Mouse (Mus musculus): ENCODE measurements at regions not wholly inside any gene's neighbourhood (a gene's known extent, or its start where the extent isn't known, plus 50 kb on each side); places are given as distances from the start of the nearest gene placed in this dataset.

DNA sequence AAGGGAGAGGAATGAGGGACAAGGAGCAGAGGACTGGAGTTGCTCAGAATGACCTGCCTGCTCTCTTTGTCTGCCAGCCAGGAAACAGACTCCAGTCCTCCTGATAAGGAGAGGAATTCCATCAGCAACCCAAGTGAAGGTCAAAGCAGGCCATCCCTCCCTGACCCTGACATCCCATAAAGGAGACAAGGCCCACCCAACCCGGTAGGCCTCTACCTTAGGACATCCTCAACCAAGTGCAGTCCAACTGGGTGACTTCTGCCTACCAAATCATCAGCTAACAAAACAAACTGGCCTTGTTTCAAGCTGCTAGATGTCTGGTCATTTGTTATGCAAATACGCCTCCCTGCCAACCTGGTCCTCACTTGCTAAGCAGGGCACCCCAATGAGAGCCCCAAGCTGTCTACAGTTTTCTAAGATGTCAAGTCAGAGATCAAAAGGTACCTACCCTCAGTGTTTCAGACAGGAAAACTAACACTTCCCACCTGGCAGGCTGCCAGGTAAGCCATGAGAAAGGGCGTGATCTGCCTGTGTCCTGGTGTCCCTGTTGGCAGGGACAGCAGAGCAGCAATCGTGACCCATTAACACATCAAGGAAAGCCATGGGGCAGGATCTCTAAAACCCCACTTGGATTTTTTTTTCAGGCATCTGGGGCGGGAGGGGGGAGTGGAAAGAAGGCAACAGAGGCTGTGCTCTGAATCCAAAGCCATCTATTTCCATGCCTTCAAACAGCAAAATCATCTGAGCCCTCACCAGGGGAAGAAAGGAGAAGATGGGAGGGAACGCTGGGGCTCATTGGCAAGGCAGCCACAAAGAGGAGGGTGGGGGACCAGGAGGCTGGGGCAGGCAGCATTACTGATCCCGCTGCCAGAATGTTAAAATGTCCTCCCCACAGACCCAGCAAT is 227.6 kb upstream of the Cdh5 start:
- in situ Hi-C loops (cut with MboI, MseI), result no loop called here

DNA sequence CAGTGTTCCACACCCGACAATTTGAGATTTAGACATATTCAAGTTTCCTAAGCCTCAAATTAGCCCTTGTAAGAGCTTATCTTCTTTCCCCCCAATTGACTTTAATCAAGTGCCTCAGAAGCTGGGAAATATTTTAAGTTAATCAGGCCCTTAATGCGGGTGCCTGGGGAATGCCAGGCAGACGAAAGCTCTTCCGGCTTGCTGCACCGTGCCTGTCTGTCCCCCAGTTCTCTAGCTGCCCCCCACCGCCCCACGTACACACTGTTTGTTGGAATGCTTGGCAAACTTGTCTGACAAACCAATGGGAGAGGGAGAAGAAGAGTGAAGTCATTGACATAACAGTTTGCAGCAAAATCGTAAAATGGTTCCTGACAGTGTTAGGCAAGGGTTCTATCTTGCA is 226.9 kb upstream of the Cdh5 start:
- in situ Hi-C loops (cut with MboI, MseI), result no loop called here

DNA sequence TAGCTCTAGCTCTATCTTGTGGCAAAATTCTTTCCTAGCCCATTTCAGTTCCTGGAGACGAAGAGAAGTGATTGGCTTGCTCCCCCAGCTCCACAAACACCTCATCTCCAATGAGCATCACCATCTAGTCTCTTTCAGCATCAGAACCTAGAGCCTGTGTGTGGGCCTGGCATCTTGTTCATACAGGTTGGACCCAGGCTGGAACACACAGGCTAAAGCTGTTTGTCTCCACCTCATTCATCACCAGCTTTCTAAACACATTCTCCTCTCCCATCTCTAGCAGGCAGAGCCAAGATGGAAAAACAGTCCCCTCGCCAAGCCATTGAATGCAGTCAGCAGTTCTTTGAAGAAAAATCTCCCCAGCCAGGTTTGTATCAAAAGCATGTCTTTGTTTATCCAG is 221.9 kb upstream of the Cdh5 start:
- in situ Hi-C loops (cut with MboI, MseI), result no loop called here

DNA sequence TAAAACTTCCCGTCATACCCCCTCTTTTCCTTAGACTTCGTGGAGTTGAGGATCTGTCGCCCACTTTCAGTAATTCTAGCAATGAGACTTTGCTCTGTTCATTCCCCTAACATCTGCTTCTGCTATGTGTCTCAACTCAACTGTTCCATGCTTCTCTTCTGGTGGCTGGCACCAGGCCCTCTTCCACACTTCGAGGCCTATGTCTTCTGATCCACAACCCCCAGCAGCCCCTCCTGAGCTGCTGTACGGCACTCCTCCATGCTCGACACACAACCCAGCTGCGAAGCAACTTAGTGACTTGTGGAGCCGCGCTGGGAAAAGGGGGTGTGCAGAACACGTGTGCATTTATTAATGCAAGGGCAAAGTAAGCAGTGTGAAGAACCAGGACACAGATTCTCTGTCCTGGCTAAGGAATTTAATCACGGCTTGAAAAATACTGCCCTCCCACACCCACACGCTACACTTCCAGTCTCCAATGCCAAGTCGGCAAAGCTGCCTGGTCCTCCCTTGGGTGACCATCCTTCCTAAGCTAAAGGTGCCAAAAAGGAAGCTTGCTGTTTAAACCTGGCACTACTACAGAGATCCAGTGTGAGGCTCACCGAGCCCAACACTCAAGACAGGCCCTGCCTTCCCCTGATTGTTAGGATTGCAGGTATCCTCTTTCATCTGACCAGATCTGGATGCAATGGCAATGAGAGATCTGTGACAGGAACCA is 220.8 kb upstream of the Cdh5 start:
- in situ Hi-C loops (cut with MboI, MseI), result no loop called here

DNA sequence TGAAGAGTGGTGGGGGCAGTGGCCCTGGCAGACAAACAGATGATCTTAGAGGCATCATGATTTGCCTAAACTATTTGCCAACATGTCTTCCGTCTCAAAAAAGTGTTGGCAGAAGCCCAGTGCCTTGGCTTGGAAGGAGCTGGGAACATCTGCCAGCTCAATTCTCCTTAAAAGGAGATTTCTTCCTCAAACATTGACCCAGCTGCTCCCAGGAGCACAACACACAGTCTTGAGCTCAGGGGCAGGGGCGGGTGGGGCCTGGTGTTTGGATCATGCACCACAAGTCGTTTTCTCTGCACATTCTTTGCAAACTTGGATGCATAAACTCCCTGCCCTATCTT is 220.3 kb upstream of the Cdh5 start:
- in situ Hi-C loops (cut with MboI, MseI), result no loop called here

DNA sequence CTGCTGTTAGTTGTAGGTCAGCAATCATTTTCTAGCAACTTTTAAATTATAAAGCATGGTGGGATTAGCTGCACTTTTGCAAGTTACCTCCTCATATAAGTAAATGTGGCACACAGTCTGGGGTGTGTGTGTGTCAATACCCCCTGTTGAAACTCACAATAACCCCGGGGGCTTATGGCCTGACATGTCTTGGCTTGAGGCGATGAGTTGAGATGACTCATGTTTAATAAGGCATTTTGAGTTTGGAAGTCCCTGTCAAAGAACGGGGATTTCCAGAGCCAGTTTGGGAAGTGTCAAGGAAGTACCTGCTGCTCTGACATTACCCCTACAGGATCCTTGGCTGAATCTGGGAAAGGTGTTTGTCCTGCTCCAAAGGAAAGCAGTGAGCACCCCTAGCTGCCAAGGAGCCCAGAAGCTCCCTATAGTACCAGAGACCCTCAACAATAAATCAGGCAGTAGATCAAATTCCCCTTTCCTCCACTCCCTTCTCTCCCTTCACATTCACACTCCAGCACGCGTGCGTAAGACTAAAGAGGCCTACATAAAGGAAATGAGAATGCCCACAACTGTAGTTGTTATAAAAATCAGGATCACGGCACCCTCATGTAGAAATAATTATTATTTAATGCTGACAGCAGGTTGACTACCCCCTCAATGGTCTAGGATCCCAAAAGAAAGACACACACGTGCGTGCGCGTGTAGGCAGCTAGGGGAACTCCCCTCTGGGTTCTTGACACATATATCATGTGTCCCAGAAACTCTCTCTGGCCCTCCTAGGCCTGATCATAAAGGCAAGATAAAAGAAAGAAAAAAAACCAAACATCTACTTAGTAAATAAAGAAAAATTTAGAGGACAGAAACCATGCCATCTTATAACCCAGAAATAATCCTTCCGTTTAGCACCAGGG is 216.3 kb upstream of the Cdh5 start:
- in situ Hi-C loops (cut with MboI, MseI), result no loop called here

DNA sequence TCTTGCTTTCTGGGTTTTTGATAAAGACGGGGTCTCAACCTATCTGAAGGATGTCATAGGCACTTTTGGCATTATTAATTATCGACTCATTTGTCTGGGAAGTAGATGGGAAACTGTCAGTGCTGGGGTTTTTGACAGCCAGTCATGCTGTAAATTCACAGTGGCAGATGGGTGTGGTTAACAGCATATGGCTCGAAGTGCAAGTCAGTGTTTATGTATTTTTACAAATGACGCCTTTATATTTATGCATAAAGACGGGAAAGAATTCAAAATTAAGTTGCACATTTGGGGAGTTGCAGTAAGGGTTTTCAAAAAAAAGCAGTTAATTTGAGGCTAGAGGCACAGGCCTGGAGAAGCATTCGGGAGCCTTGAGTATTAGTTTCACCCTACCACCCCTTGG is 206.8 kb upstream of the Cdh5 start:
- in situ Hi-C loops (cut with MboI, MseI), result no loop called here

DNA sequence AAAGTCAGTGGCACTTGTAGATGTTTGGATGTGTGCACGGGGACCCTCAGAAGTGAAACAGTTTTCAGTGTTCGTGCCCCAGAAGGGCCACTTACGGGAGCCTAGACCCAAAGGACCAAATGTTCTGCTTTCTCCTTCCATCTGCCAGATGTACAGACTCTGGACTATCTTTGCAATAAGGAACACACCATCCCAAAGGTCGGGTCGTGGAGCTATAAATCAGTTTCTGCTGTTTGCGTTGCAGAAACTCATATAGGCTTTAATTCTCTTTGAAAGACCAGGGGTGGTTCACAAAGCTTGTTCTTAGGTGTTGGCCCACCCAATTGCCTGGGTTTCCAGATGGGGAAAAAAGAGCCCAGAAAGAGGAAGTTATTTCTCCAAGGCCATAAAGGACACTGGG is 206.3 kb upstream of the Cdh5 start:
- in situ Hi-C loops (cut with MboI, MseI), result no loop called here

DNA sequence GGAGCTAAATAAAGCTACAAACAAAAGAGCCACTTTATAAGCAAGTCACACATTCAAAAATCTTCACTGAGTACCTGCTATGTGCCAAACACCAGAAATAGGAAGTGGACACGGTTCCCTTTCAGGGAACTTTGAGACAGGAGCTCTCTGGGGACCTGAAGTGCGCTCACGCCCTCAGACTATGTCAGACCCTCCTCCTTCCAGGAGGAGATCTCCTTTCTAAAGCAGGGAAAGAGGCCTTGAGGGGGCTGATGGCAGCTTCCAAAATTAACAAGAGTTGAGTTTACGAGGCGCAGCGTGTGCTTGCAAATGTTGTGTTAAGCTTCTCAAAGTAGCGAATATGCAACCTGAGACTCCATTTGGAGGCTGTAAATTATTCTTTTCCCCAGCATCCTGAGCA is 204.0 kb upstream of the Cdh5 start:
- in situ Hi-C loops (cut with MboI, MseI), result no loop called here

DNA sequence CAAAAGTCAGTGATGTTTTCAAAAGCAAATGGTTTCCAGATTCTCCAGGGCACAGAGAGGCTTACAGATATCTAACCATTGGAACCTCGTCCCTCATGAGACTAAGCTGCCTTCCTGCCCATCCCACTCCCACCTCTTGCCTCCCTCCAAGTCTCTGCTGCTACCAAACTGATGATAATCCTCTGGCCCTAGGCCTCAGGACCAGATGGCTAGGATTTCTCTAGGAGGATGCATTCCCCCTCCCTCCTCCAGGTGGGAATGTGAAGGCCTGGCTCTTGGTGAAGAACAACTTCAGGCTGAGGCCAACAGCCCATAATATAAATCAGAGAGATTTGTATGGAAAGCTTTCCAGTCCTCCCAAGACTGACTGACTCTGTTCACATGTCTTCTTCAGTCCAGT is 198.9 kb upstream of the Cdh5 start:
- in situ Hi-C loops (cut with MboI, MseI), result no loop called here

DNA sequence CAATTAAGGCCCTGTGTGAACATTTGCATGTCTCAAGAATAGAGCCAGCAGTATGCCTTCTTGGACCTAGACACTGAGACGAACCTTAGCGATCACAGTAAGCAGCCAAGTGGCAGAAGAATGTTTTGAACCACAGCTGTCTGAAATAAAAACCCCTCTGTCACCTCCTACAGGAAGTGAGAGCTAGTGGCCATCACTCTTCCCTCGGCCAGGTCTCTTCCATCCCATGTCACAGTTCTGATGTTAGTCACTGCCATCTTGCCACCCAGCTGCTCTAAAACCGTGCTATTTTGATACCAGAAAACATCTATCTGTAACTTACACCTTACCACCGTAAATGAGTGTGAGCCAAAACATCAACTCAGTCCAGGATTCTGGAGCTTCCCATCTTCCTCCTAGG is 197.8 kb upstream of the Cdh5 start:
- in situ Hi-C loops (cut with MboI, MseI), result no loop called here

DNA sequence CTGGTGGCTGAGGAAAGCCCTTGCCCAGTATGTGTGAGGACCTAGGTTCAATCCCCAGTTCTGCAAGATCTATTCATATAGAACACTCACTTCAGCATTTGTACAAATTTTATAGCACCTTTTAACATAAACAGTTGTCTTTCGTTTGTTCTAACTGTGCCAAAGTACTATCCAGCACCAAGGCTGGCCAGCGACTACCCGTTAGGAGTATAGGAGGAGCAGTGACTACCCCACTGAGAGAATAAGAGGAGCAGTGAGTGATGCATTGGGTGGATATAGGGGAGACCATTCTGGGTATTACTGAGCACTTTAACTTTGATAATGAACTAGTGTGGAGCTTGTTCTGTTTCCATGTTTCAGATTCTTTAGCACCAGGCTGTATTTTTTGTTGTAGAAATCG is 193.8 kb upstream of the Cdh5 start:
- in situ Hi-C loops (cut with MboI, MseI), result no loop called here

DNA sequence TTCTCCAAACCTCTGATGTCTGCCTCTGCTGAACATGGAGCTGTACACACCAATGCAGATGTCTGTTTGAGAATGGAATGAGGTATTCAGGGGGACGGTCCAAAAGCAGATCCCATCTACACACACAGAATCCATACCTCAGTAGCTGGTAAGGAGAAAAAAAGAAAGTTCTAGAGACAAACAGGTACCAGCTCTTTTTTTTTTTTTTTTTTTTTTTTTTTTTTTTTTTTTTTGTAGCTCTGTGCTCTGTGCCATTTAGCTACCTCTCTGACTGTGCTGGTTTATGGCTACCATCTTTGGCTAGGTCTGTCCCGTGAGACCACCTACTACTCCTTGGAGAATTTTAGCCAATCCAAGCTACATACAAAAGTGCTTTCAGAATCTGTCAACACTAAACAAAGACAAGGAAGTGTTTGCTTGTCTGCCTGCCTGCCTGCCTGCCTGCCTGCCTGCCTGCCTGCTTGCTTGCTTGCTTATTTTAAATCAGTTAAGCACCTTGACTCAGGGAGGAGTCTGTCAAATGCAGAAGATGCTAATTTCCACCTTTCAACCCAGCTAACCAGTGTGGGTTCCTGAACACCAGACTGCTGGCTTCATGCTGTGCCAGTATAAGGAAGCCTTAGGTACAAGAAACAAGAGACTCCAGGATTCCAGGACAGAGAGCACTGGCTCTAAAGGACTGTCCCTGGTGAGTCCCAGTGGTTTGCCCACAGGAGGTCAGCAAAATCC is 190.0 kb upstream of the Cdh5 start:
- in situ Hi-C loops (cut with MboI, MseI), result no loop called here

DNA sequence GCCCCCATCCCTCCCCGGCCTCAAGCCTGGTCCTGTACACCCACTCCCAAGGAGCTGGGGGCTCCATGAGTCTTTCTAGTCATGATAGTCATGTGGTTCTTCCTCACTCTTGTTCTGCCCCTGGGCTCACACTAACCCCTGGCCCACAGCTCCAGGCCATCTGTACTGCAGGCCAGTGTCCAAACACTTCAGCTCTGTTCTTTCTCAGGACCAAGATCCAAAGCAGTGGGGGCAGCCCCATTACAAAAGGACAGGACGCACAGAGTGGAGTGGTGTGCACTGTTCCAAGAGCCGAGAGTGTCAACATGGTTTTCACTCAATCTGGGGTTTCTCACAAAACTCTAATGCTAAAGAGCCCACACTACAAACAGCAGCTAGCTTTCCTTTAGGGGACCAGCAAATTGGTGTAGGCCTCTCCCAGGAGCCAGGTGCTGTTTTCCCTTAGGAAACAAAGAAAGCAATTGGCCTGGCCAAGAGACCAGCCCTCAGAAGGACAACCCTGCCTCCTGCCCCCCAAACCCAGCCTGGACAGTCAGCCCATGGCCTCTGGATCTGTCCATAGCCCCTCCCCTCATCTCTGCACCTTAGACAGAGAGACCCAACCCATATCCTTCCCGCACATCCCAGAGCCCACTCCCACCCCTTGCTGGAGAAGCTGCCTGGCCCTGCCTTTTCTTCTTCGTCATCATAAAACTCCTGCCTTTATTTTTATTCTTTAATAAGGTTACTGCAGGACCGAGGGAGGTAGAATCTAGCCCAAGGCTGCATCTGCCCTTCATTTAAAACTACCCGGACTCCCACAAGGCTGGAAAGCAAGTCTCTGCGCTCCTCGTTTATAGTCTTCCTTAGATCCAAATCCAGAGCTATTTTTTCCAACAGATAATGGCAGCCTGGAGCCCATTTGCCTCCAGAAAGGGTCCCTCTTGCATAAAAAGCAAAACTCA is 188.2 kb upstream of the Cdh5 start:
- in situ Hi-C loops (cut with MboI, MseI), result no loop called here

DNA sequence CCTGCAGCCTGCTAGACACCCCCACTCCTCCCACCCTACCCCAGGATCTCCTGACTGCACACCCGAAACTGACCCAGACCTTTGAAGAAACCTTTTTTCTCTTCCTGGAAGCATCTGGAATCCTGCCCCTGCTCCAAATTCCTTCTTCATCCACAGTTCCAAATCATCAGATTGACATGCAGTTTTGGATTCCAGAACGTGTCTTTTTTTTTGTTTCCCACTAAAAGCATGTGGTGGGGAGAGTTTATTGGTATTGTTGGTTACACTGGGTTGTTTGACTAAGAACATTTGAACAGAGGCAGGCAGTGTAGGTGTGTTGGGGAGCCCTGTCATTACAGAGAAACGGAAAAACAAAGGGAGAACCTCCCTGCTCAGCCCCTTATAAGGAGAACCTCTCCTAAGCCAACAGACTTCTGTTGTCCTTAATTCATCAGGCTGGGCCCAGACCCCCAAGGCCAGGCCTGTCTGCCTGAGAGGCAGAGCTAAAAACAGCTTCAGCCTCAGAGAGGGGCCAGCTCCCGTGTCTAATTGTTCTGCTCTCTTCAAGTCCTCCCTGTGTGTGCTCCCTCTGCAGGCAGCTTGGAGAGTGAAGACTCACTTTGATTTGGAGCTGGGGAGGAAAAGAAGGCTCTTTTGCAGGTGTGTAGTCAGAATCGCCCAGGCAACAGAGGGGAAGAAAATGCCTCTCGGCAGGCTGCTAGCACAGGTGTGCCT is 187.3 kb upstream of the Cdh5 start:
- in situ Hi-C loops (cut with MboI, MseI), result no loop called here

DNA sequence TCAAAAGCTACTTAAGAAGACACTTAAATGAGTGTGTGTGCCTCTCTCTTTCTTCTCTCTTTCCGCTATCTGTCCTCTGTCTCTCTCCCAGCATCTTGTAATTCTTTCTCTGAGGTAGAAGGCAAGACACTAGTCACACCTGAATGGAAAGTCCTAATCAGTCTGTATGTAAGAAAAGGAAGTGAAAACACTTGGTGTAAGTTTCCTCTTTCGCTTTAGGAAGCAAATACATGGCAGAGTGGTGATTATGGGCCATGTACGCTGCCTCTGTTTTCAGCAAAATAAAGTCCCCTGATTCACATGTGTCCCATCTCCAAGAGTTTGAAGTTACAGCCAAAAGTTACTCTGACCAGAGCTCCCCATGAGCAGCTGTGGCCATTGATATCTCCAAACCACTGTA is 182.1 kb upstream of the Cdh5 start:
- in situ Hi-C loops (cut with MboI, MseI), result no loop called here

DNA sequence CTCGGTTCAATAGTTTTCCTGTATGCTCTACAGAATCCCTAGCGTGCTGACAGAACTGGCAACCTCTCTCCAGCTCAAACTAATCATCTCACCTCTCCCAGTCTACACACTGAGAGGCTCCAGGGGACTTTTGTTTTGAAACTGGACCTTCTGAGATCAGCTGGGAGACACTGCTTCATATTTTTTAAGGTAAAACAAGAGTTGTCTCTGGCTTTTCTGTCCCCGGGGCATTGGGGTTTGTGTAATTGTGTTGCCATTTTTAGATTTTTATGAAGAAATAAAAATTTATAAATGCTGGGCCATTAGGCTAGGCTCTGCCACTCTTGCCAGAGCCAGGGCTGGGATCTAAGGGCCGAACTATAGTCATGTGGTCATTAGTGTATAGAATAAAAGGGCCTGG is 179.8 kb upstream of the Cdh5 start:
- in situ Hi-C loops (cut with MboI, MseI), result no loop called here

DNA sequence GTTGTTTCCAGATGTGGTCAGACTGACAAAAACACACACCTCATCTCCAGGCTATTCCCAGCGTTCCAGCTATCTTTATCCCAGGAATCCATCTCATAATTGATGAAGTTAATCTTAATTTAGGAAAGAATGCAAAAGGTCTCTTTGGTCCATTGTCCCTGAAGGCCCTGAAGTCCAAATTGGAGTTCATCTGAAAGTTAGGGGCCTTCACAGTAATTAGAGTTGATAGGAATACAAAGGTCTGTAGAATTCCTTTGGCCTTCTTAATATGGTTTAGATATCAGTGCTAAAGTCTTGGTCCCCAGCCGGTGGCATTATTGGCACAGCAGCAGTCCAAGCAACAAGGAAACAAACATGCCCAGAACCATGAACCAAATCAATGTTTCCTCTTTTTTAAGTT is 178.7 kb upstream of the Cdh5 start:
- in situ Hi-C loops (cut with MboI, MseI), result no loop called here

DNA sequence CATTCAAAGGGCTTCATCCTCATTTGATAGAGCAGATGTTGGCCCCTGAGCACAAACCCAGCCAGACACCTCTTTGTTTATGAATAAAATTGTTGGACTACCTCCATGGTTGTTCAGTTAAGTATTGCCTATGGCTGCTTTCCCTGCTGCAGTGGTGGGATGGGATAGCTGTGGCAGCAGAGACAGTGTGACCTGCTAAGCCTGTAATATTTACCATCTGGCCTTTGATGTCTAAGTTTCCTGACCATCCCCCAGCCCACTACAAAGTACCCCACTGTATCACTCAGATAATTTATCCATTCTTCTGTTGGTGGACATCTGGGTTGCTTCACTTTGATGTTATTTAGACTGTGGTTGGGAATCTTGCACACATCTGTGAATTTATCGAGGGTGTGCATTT is 168.7 kb upstream of the Cdh5 start:
- in situ Hi-C loops (cut with MboI, MseI), result no loop called here

DNA sequence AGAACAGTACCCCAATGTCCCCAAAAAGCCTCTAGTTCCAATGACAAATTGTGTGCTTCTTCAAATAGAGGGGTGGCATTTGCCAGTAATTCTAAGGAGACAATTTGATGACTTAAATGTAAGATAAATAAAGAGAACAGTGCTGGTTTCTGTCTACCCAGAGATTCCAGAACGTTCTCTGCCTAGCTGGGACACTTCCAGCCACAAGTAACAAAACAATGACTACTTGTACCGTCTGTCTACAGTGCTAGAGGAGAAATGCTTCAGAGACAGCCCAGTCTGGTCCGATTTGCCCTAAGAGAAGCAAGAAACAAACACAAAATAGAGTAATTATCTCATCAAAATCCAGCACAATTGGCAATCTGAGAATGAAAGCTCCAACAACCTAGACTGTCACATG is 164.9 kb upstream of the Cdh5 start:
- in situ Hi-C loops (cut with MboI, MseI), result no loop called here

Measured in regulatory T cell (primary cell).